Mouse (Mus musculus) embryonic facial prominence, embryonic 14.5 days (tissue): ENCODE measurements around the gene Fam166b. TPM values are rescaled to one million over a fixed set of nuclear protein-coding genes. Genes with fewer than 3 reads are reported as not detected.

Experiments
- ATAC-seq: fragments of 200-750 bp; cut with Nextera tagmentation; 2 replicates; pipeline ENCODE4 v1.8.0; 2017; ENCODE audit warnings: low read depth, moderate number of reproducible peaks, moderate TSS enrichment
- DNase-seq: peaks from one replicate; pipeline ENCODE4 v3.0.0-alpha.2; 2015; ENCODE audit warnings: low spot score
- H3K27ac ChIP-seq: fragments of 300-500 bp; sonication (generic); replicated peaks from 2 replicates; pipeline ENCODE4 v1.5.1; 2014; ENCODE audit warnings: low read depth, mild to moderate bottlenecking, low read length, moderate library complexity
- H3K27me3 ChIP-seq: fragments of 300-500 bp; sonication (generic); replicated peaks from 2 replicates; pipeline ENCODE4 v1.6.1; 2014; ENCODE audit warnings: low read length; ENCODE audit not compliant: control insufficient read depth, insufficient read depth
- H3K36me3 ChIP-seq: fragments of 300-500 bp; sonication (generic); 2 replicates; pipeline ENCODE4 v1.6.1; 2014; ENCODE audit warnings: low read length, mixed read lengths; ENCODE audit not compliant: control insufficient read depth, insufficient read depth
- H3K4me1 ChIP-seq: fragments of 300-500 bp; sonication (generic); 2 replicates; pipeline ENCODE4 v1.6.1; 2014; ENCODE audit warnings: antibody characterized with exemption, low read length; ENCODE audit not compliant: control insufficient read depth, insufficient read depth
- H3K4me2 ChIP-seq: fragments of 300-500 bp; sonication (generic); 2 replicates; pipeline ENCODE4 v1.6.1; 2014; ENCODE audit warnings: low read depth, mild to moderate bottlenecking, low read length, moderate library complexity, mixed read lengths
- H3K4me3 ChIP-seq: fragments of 300-500 bp; sonication (generic); 2 replicates; pipeline ENCODE4 v1.5.1; 2014; ENCODE audit warnings: low read depth, mild to moderate bottlenecking, low read length
- H3K9ac ChIP-seq: fragments of 300-500 bp; sonication (generic); 2 replicates; pipeline ENCODE4 v1.6.1; 2014; ENCODE audit warnings: low read depth, mild to moderate bottlenecking, low read length, moderate library complexity, mixed read lengths
- H3K9me3 ChIP-seq: fragments of 300-500 bp; sonication (generic); 2 replicates; pipeline ENCODE4 v1.6.1; 2016; ENCODE audit warnings: low read length; ENCODE audit not compliant: control insufficient read depth
- WGBS: fragments of 180-500 bp; shearing (Covaris S2); extraction: QIAGEN DNeasy Blood & Tissue Kit; methylation state at CpG from one replicate; pipeline ENCODE4 v1.1.7; 2014; 5-methylcytosine and 5-hydroxymethylcytosine counted together
- polyA plus RNA-seq: library from polyadenylated mRNA; unstranded; fragments of >200 nt; fragmentation: Nextera tagmentation; extraction: Ambion mirVana; gene quantifications from 2 replicates; pipeline ENCODE4 v1.2.1, GENCODE M21; 2014

Gene Fam166b
- polyA plus RNA-seq, 1 experiment from 2014 or later = 0.33 TPM

DNA sequence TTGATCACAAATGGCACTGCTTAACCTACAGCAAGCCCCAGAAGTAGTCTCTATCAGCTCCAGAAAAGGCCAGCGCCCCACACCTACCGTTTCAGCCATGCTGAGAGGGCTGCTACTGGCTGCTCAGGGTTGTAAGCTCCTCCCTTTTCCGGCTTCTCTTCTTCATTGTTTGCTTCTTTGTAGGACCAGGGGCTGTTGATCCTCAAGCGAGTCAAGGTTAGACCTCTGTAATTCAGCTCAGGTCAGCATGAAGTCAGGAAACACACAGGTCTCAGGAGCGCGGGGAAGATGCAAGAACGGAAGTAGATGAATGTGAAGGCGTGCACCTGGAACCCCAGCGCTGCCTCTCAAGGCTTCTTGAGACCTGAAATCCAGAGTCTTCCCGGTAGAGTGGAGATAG is 24.2 kb downstream of the Fam166b start:
- Histone ChIP-seq H3K9me3 (no peaks in the 10 kb centered on the region), H3K4me3 (no peak overlapping the region), H3K4me2 (no peak overlapping the region), H3K4me1 (peaks cover 41% of the 10 kb centered on the region), H3K36me3 (no peaks in the 10 kb centered on the region), H3K27ac (no peak overlapping the region), H3K27me3 (no peaks in the 10 kb centered on the region), H3K9ac (no peak overlapping the region)
- DNase-seq = no peak
- no peak for ATAC-seq
- WGBS = 92% methylated on average over 10 of the region's 10 CpGs

DNA sequence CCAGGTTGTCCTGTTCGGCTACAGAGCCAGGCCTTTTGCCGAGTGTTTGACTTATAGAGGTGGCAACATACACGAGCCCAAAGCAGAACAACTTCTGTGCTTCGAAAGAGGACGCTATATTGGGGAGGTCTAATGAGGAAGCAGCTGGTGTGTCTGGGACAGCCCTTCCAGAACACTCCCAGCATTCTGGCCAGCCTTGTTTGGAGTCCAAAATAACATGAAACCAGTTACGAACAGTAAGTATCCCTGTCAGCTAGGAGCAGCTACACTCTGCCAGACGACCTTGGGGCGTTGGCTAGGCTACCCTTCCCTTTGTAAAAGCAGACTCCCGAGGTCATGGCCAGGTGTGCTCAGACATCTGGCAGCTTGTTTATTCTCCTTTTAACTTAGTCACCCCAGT is 26.7 kb downstream of the Fam166b start:
- Histone ChIP-seq H3K27ac (no peak overlapping the region), H3K4me2 (no peak overlapping the region), H3K9me3 (no peaks in the 10 kb centered on the region), H3K27me3 (no peaks in the 10 kb centered on the region), H3K9ac (no peak overlapping the region), H3K4me3 (no peak overlapping the region), H3K36me3 (no peaks in the 10 kb centered on the region), H3K4me1 (peaks cover 53% of the 10 kb centered on the region)
- DNase-seq (no peak), ATAC-seq (no peak)
- 65% methylated on average over 9 of the region's 9 CpGs for WGBS

DNA sequence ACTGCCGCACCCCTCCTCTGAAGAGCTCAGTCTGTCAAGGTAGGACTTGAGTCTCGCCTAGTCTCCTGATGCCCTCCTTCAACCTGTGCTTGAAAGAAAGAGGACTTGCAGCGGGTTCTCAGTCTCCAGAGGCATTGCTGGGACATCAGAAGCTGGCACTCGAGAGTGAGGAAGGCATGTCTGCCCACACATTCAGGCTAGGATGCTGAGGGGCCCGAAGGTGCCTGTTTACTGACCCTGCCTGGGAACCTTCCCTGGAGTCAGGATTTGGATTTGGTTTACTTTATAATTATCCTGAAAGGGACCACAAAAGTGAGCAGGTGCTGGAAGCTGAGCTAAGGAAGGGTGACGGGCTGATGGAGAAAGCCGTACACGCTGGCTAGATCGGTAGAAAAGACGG is 27.4 kb downstream of the Fam166b start:
- 79% methylated on average over 10 of the region's 10 CpGs for WGBS
- Histone ChIP-seq H3K4me2 (peak overlapping the region; percentile 5; the same call in 1 of the 2 replicates), H3K4me1 (peaks cover 50% of the 10 kb centered on the region), H3K9ac (0 out of 2 replicates have a peak overlapping the region, but pooled peaks have one; percentile 20), H3K36me3 (no peaks in the 10 kb centered on the region), H3K9me3 (no peaks in the 10 kb centered on the region), H3K27ac (no peak overlapping the region; the same call in 1 of the 2 replicates), H3K27me3 (no peaks in the 10 kb centered on the region), H3K4me3 (no peak overlapping the region)
- no peak for DNase-seq
- no peak for ATAC-seq

DNA sequence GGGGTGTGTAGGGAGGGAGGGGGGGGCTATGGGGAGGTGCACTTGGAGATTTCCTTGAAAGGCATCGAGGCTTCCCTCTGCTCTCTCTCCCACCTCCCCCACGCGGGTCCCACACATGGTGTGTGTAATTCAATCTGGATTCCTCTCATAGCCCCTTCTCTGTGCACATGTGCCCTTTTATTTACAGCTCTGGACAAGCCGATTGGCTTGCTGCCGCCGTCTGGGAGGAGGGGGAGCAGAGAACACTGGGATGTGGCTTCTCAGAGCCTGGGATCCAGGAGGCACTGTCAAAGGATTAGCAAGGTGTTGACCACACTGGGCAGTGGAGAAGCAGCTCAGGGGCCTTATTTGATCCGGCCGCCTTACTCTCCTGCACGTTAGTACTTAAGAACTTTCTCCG is 28.0 kb downstream of the Fam166b start:
- Histone ChIP-seq H3K27ac (peak overlapping the region; percentile 67; the same call in 1 of the 2 replicates), H3K36me3 (no peaks in the 10 kb centered on the region), H3K9me3 (no peaks in the 10 kb centered on the region), H3K27me3 (no peaks in the 10 kb centered on the region), H3K9ac (0 out of 2 replicates have a peak overlapping the region, but pooled peaks have one; percentile 20), H3K4me2 (peak overlapping the region; percentile 5; the same call in 1 of the 2 replicates), H3K4me1 (peaks cover 49% of the 10 kb centered on the region), H3K4me3 (no peak overlapping the region)
- 10% methylated on average over 10 of the region's 10 CpGs for WGBS
- peak; percentile 74 for ATAC-seq
- DNase-seq = peak; percentile 83

DNA sequence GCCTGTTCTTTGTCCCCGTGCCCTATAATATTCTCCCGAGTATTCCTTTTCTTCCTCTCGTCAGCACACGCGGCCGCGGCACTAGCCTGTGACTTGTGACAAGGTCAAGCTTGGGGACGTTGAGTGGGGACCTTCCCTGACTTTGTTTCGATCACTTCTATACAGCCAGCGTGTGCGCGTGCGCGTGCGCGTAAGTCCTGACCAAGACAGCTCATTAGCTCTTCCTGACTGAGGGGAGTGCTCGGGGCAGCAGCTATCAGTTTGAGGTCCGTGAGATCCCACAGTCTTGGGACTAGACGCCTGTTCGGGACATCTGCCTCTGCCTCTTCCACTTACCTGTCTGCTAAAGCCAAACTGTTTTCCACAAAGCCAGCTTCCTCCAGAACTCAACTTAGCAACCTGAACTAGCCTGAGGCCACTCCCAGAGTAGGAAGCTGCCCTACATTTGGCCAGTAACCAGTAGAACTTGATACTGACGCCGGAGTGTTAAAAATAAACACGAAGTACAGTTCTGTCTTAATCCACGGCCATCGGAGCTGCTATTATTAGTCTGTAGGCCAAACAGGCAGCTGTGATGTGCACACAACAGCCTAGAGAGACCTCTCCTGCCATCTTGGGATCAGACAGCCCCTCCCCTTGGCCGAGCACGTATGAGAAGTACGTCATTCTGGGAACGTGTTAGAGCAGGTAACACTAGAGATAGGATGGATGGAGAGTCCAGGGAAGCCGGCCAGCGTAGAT is 29.4 kb downstream of the Fam166b start:
- H3K9ac ChIP-seq = no peak overlapping the region
- H3K4me2 ChIP-seq = peak overlapping the region; percentile 44
- ATAC-seq = peak; percentile 45
- H3K4me1 ChIP-seq = peaks cover 43% of the 10 kb centered on the region
- H3K27ac ChIP-seq = peak overlapping the region; percentile 67
- DNase-seq = peak; percentile 76
- H3K36me3 ChIP-seq = no peaks in the 10 kb centered on the region
- WGBS = 60% methylated on average over 31 of the region's 31 CpGs
- H3K4me3 ChIP-seq = no peak overlapping the region
- H3K9me3 ChIP-seq = no peaks in the 10 kb centered on the region
- no peaks in the 10 kb centered on the region for H3K27me3 ChIP-seq

DNA sequence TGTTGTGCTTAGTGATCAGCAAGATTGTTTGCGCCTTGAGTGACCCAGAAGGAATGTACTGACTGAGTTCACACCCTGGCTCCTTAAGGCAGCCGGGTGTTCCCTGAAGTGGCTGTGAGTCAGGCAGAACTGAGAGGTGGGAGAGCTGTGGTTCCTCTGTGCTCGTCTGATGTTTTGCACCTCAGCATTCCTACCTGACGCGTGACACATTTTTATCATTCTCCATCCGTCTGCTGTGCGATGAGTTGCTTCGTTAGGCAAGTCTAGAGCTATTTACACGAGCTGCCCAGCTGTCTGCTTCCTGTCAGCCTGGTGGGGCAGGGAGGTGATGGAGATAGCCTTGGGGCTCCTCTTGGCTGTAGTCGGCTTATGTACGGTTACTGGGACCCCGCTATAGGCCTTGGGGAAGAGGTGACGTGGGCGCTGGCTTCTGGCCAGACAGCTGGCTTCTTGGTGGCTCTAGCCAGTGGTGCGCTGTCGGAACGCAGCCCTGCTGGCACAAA is 30.1 kb downstream of the Fam166b start:
- DNase-seq = peak; percentile 79
- H3K27me3 ChIP-seq = no peaks in the 10 kb centered on the region
- peak; percentile 34; the same call in 1 of the 2 replicates for ATAC-seq
- H3K36me3 ChIP-seq = no peaks in the 10 kb centered on the region
- no peak overlapping the region for H3K4me3 ChIP-seq
- 25% methylated on average over 17 of the region's 17 CpGs for WGBS
- H3K27ac ChIP-seq = peak overlapping the region; percentile 67
- peaks cover 49% of the 10 kb centered on the region for H3K4me1 ChIP-seq
- no peaks in the 10 kb centered on the region for H3K9me3 ChIP-seq
- H3K4me2 ChIP-seq = peak overlapping the region; percentile 44
- no peak overlapping the region; the same call in 1 of the 2 replicates for H3K9ac ChIP-seq

DNA sequence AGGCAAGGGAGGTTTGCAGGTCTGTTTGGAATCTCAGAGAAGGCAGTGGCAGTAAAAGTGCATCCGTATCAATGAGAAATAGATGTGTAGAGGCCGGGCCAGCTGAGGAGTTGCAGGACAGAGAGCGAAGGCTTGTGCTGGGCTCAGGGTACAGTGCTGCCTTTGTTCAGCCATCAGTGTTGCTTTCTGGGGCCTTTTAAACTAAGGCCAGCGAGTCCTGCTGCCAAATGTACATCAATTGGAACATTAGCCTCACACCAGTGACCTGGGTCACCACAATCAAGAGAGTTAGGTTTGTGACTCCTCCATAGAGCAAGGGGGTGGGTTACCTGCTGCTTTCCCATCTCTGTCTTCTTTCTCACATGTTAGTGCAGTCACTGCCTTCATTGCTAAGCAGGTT is 30.9 kb downstream of the Fam166b start:
- Histone ChIP-seq H3K9ac (no peak overlapping the region), H3K27ac (peak overlapping the region; percentile 67; the same call in 1 of the 2 replicates), H3K4me1 (peaks cover 49% of the 10 kb centered on the region), H3K36me3 (no peaks in the 10 kb centered on the region), H3K4me3 (no peak overlapping the region), H3K9me3 (no peaks in the 10 kb centered on the region), H3K27me3 (no peaks in the 10 kb centered on the region), H3K4me2 (no peak overlapping the region)
- 53% methylated on average over 4 of the region's 4 CpGs for WGBS
- DNase-seq (no peak), ATAC-seq (no peak)

DNA sequence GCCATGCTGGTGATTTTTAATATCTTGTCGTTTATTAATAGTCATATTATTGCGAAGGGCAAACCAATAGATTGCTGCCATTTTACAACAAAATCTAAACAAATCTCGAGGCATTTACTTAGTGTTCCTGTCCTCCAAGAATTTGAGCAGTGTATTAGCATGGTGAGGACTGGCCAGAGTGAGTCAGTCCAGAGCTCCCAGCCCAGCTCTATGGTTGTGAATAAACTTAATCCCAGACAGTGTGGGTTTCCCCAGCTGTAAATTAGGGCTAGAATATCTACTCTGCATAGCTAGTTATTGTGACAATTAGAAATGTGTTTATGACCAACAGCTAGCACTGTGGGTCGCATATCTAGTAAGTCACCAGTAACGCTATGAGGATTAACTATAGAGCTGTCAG is 32.6 kb downstream of the Fam166b start:
- Histone ChIP-seq H3K4me1 (peaks cover 43% of the 10 kb centered on the region), H3K27ac (no peak overlapping the region; the same call in 1 of the 2 replicates), H3K4me3 (no peak overlapping the region), H3K27me3 (no peaks in the 10 kb centered on the region), H3K36me3 (no peaks in the 10 kb centered on the region), H3K4me2 (no peak overlapping the region), H3K9ac (no peak overlapping the region), H3K9me3 (no peaks in the 10 kb centered on the region)
- DNase-seq (no peak), ATAC-seq (no peak)
- 64% methylated on average over 5 of the region's 5 CpGs for WGBS
